Mouse (Mus musculus): Measurements from ENCODE around the gene Gprin1. TPM values are rescaled to one million over a fixed set of nuclear protein-coding genes. Genes with fewer than 3 reads are reported as not detected.

Gene Gprin1
- not detected in 2 replicates for polyA plus RNA-seq (2012; ENCODE audit: low replicate concordance)

DNA sequence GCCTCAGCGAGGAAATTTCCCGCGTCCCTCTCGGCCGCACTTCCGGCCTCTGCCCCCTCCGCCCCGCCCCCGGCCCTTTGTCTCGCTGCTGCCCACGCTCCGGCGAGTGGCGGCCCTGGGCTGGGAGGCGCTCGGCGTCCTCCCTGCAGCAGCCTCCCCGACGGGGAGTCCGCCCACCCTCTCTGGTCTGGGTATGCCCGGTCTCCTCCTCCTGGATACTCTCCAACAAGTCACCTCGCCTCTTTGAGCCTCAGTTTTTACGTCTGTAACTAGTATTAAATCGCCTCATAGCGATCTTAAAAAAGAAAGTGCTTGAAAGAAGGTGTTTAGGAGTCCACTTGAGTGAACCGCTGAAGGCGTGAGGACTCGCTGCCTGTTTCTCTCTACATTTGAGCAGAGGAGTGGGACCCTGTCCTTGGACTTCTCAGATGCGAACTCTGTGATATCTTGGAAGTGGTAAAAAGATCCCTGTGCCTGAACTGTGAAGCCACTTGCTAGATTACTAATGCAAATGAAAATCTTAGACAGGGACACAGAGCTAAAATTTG lies at the start of gene Gprin1:
Gprin1 (minus strand) TSS at position 11 of the 548 bp plus-strand sequence.

DNA sequence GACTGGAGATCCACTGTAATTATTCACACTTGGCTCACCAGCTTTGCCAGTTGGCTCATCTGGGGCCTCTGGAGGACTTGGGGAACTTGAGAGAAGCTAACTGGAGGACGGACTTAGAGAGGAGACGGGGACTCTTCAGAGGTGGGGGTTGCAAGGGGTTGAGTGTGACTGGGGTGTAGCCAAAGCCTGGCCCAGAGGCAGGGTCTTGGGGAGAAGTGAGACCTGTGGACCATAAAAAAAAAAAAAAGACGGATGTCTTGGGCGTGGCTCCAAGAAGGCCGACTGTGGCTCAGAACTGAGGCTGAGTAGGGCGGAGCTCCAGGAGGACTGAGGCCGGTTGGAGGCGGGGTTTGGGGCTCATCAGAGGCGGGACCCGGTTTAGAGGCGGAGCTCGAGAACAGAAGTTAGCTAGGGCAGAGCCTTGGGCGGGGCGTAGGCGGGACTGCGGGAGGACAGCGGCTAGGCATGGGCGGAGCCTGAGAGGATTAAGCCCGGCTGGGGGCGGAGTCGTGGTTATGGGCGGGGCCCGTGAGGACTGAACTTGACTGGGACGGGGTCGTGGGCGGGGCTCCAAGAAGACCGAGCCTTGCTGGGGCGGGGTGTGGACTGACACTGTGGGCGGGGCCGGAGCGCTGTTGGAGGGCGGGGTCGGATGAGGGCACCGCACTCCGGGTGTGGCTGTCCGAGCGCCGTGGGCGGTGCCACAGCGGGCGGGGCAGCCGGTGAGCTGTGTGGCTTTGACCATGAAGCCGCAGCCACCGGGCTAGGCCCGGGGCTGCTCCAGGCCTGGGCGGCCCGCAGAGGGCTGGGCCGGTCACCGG lies 39.3 kb upstream of the Gprin1 start, which contains the start of gene Tspan17:
Tspan17 (plus strand) TSS at position 638 of the 821 bp plus-strand sequence.

DNA sequence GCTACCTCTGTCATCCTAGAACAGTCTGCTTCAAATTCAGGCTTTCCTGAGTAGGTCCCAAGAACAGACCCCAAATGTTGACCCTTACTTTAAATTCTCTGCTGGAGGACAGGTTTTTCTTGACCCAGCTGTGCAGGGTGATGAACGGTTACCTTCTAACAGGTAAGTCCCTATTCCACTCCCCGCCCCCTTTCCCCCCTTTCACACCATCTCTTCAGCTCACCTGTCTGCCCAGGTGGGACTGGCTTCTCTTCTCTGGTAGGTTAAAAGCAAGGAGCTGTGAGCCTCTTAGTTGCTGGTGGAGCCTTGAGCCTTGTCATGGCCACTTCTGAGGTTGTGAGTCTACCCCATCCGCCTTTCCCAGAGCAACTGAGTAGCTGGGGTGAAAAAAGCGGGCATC lies 34.0 kb upstream of the Gprin1 start, which contains the start of gene Eif4e1b:
Eif4e1b (plus strand) TSS at position 301 of the 400 bp plus-strand sequence.

DNA sequence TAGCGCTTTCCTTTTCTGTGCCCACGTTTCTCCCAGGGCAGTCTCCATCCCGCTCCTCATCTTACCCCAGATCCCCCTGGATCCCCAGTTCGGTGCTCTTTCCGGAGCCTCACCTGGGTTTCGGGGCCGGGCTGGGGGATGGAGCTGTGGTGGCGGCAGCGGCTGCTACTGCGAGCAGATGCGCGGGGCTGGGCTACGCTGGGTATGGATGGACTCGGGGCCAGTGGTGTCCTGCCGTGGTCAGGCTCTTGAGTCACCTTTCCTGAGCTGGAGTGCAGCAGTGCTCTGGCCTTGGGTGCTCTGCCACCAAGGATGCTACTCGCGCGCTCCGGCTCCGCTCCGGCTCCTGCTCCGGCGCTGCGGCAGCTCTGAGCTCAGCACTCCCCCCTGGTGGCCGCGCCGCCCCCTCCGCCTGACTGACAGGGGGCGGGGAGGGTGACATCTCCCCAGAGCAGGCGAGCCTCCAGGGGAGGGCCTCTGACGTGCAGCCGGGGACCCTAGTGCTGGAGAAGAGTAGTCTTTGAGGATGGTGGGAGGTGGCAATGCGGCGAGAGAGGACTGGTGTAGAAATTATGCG lies 16.6 kb upstream of the Gprin1 start, which contains the start of gene Sncb:
Sncb (minus strand) TSS at position 404 of the 577 bp plus-strand sequence.

DNA sequence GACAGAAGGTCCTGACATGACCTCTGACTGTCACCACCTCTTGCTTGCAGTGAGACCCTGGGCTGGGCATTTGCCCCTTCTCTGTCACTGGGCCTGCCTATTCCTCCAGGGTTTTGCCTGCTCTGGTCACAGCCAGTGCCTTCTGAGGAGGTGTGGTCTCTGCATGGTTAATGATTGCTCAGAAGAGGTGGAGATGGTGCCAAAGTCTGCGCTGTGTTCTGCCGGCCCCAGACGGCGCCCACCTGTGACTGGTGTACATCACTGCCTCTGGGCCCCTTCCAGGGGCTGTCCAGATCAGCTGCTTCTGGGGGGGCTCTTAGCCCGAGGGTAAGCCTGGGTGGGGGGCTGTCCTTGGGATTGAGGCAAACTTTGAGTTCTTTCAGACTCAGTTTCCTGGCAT lies 48.4 kb downstream of the Gprin1 start, which contains the start of gene Cdhr2:
Cdhr2 (plus strand) TSS at position 219 of the 400 bp plus-strand sequence.

DNA sequence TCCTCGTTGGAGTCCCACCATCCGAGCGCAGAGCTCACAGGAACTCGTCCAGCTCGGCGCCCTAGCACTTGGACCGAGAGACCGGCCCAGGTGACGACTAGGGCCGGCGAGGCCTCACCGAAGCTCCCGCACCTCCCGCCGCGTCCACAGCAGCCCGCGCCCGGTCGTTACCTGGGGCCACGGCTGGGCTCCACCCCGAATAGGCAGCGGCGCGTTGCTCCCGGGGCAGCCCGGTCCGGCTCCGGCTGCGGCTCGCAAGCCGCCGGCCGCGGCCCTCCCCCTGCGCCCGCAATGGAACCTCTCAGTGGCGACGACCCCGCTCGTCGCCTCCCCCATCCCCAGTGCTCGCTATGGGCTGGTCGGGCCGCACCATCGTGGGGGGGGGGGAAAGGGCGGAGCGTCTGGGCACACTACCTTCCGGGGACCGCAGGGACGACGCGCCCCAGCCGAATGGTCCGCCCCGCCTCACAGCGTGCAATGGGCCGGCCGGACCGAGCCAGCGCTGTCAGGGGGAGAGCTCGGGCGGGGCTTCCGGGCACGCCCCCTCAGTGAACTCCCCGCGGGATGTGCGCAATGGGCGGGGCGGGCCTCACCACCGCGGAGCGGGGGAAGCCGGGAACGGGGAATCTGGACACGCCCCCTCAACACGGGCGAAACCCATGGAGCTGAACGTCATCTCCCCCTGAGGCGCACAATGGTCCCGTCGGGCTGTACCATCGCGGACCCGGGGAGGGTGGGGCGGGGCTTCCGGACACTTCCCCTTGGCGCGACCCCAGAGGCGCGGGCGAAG lies 55.9 kb downstream of the Gprin1 start, which contains the start of gene Rnf44:
Rnf44 (minus strand) TSS at position 350 of the 790 bp plus-strand sequence.

Other genes starting within 250 kb of the Gprin1 start
- 4.6 and 5.4 TPM in 2 replicates for gene Simc1, start 246.1 kb downstream of the Gprin1 start, polyA plus RNA-seq (2012; ENCODE audit: low replicate concordance)
- gene 4833439L19Rik, start 184.4 kb downstream of the Gprin1 start, polyA plus RNA-seq (2012; ENCODE audit: low replicate concordance): 18.6 and 39.3 TPM in 2 replicates
- 4.3 and 5.5 TPM in 2 replicates for gene Arl10, start 174.9 kb downstream of the Gprin1 start, polyA plus RNA-seq (2012; ENCODE audit: low replicate concordance)
- 14.1 and 16.2 TPM in 2 replicates for gene Nop16, start 159.8 kb downstream of the Gprin1 start, polyA plus RNA-seq (2012; ENCODE audit: low replicate concordance)
- 6.4 and 56.9 TPM in 2 replicates for gene Higd2a, start 159.7 kb downstream of the Gprin1 start, polyA plus RNA-seq (2012; ENCODE audit: low replicate concordance)
- gene Cltb, start 138.5 kb downstream of the Gprin1 start, polyA plus RNA-seq (2012; ENCODE audit: low replicate concordance): 40.3 and 97.6 TPM in 2 replicates
- gene Faf2, start 128.1 kb downstream of the Gprin1 start, polyA plus RNA-seq (2012; ENCODE audit: low replicate concordance): 8.7 and 14.0 TPM in 2 replicates
- gene Rnf44, start 56.0 kb downstream of the Gprin1 start, polyA plus RNA-seq (2012; ENCODE audit: low replicate concordance): 469 and 478 TPM in 2 replicates
- not detected in 2 replicates for gene Cdhr2, start 48.4 kb downstream of the Gprin1 start, polyA plus RNA-seq (2012; ENCODE audit: low replicate concordance)
- 0.30 TPM in 1 of 2 replicates, not detected in the other for gene Sncb, start 16.7 kb upstream of the Gprin1 start, polyA plus RNA-seq (2012; ENCODE audit: low replicate concordance)
- gene Eif4e1b, start 34.1 kb upstream of the Gprin1 start, polyA plus RNA-seq (2012; ENCODE audit: low replicate concordance): 0.09 TPM in 1 of 2 replicates, not detected in the other
- 2.2 and 2.8 TPM in 2 replicates for gene Tspan17, start 39.5 kb upstream of the Gprin1 start, polyA plus RNA-seq (2012; ENCODE audit: low replicate concordance)
- 0.96 and 1.5 TPM in 2 replicates for gene Unc5a, start 199.5 kb upstream of the Gprin1 start, polyA plus RNA-seq (2012; ENCODE audit: low replicate concordance)

All from leukemia stem cell, adult 10-12 weeks (primary cell).